Mouse (Mus musculus) spleen, postnatal 10 days (tissue): ENCODE measurements around the gene Cst7.
"Not testable (repeated sequence)": the region's sequence is repeated elsewhere in the genome, so short reads cannot be mapped to it uniquely, and the experiment has no call there.

Experiments used
- DNase-seq, 2 experiments: peaks; one replicate each; pipeline ENCODE4 v3.0.0; 2021 to 2022; ENCODE audit warnings: low spot score in 2 of 2

Gene Cst7

GRCm38 (mm10) chr2:150569847-150570590 lies at the start of gene Cst7:
TSS of gene Cst7 (plus strand) at chr2:150570415.
- DNase-seq = peak in 1 of 2 experiments; percentile 27

GRCm38 (mm10) chr2:150525703-150526207 lies 44.5 kb upstream of the Cst7 start:
- DNase-seq = no peak

DNA sequence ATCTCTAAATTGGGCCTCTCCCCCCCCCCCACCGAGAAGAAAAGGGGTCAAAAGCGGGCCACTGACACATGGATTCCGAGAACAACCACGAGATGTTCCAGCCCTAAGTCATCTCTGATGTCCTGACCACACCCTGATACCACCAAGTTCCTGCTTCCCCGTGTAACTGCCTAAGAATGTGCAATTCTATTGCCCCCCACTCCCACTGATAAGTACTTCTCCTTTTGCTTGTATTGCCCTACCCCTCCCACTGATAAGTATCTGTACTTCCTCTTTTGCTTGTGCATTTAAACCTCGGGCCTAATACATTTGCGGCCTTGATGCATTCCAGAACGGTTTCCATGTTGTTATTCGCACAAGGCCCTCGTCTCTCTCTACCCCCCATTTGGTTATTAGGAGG lies 20.6 kb upstream of the Cst7 start:
- DNase-seq = not testable (repeated sequence)

GRCm38 (mm10) chr2:150558568-150558967 lies 11.6 kb upstream of the Cst7 start:
- peak in 1 of 2 experiments; percentile 40 for DNase-seq

DNA sequence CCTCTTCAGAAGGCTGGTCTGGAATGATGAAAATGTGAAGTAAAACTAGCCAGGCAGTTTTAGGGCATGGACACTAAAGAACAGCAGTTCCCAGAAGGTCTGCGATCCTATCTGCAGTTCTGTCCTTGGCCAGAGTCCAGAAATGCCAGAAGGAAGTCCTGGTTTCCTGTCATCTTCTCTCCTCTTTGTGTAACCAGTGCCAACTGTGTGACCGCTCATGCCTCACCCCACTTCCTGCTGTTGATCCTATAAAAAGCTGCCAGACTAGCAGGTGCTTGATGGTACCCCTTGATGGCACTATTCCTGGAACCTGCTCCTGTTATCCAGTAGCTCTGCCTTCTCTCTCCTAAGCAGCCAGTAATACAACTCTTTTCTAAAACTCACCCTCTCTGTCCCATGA lies 3.2 kb upstream of the Cst7 start:
- DNase-seq = no peak

- DNase-seq = no peak
Observed at GRCm38 (mm10) chr2:150570761-150571160, 546 bp downstream of the Cst7 start.

- DNase-seq = no peak
Observed at GRCm38 (mm10) chr2:150572463-150572862, 2.2 kb downstream of the Cst7 start.

- DNase-seq = no peak
Observed at GRCm38 (mm10) chr2:150576256-150576655, 6.0 kb downstream of the Cst7 start.

- no peak for DNase-seq
Observed at GRCm38 (mm10) chr2:150578603-150579002, 8.4 kb downstream of the Cst7 start.

DNA sequence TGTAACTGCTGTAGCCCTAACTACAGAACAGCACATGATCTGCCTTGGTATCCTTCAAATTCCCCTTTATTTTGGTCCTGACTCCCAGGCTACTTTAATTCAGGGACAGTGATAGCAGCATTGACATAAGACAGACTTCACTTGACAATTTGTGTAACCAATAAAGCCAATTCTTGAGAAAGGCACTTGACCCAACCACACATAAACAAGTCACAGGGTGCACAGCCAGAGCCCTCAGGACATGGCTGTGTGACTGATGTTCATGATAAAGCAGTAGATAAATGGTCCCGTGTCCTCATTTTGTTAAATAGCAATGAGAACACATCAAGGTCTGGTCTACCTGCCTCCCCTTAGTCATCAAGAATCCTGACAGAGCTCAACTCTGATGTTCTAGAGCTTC lies 9.4 kb downstream of the Cst7 start:
- no peak for DNase-seq

DNA sequence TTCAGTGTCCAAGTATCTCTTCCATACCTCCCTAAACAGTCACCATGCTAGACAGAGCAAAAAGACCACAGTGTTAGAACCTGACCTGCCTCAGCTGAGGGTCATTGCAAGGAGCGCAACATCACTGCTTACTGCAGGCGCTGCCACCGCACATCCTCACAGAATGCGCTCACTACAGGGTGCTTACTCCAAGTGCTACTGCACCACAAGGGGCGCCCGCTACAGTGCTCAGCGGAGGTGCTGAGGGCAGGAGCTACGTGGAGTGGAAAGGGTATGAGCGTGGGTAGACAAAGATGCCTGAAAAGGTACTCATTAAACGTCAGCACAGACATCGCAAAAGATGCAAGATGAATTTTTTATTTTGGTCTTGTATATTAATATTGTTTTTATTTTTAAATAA lies 18.9 kb downstream of the Cst7 start:
- DNase-seq = no peak

GRCm38 (mm10) chr2:150595411-150596190 lies 25.4 kb downstream of the Cst7 start:
- no peak for DNase-seq

DNA sequence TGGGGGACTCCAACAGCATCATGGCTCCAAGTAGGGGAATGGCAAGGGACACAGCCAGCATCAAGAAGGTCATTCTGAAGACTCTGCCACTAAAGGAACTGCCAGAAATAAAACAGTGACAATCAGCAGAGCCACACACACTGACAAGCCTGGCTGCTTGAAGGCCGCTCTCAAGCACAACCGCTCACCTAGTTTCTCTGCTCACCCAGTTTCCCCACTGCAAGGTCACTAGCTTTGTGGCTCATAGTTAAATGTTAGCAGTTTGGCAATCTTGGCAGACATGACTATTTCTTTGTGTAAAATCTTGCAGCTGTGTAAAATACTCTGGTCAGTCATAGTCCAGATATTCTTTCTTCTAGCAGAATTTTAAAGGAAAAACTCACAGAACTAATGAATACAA lies 30.0 kb downstream of the Cst7 start:
- DNase-seq = no peak

DNA sequence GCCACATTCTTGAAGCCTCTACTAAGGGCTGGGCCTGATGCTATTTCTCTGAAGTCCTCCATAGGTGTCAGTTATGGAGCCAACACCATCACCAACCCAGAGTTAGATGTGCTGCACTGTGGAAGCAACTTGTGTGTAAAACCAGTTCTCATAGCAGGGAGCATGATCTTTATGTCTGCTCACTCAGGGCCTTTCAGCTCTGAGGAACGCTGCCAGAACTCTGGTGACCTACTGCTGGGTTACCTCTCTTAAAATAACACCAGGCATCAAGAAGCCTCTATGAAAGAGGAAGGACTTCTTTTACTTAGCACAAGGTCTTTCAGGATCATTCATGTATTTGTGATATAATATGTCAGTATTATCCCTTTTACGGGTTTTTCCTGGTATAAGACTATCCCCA lies 32.0 kb downstream of the Cst7 start:
- DNase-seq = no peak

GRCm38 (mm10) chr2:150604802-150605201 lies 34.6 kb downstream of the Cst7 start:
- no peak for DNase-seq

GRCm38 (mm10) chr2:150607086-150607485 lies 36.9 kb downstream of the Cst7 start:
- DNase-seq = no peak

DNA sequence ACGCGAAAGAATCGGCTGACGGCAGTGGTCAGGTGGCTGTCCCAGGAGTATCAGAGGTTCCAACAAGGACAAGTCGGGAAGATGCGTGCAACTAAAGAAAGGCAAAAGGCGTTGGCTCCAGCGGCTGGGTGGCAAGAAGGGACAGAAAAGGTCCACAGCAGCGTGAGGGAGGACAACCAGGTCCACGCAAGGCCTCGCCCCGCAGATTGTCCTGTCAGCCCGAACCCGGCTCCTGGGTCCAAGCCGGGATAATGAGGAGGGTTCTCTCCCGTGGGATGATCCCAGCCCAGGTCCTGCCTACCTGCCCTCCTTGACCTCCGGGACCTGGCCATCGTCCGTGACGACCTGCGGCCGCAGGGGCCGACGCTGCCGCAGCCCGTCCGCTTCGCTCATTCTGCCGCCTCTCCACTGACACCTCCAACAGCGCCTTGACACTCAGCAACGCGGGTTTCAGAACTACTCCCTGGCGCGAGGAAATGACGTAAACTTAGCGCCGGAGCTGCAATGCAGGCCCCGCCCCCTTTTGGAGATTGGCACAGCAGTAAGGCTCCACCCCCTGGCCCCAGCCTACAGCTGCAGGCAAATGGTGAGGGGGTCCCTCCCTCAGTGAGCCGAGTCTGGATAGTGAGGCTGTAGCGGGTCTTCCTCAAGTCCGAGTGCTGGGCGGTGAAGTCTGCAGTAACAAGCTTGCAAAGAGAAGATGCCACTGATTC lies 38.0 kb downstream of the Cst7 start, which contains the start of gene Apmap:
Gene Apmap (minus strand): TSS at position 481 of the 713 bp plus-strand sequence.
- DNase-seq = peak; percentile 93 to 99

- DNase-seq = peak; percentile 37 to 63
Observed at GRCm38 (mm10) chr2:150608872-150609560, 38.8 kb downstream of the Cst7 start.

DNA sequence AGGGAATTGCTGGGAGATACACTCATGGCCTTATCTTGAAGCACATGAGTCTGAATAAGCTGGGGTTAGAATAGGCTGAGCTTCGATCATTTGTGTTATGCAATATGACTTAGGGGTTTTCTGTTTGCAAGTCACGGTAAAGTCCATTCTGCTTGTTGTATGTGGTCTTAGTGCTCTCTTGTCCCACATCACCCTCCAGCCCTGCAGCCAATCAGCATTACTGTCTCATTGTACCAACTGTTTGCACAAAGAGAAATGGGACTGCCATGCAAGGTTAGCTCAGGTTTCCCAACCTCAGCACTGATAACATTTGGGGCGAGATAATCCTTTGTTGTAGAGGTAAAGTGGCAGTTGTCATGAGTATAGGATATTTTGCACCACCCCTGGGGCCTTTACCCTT lies 39.9 kb downstream of the Cst7 start:
- DNase-seq = no peak

GRCm38 (mm10) chr2:150621698-150622097 lies 51.5 kb downstream of the Cst7 start:
- DNase-seq = no peak

DNA sequence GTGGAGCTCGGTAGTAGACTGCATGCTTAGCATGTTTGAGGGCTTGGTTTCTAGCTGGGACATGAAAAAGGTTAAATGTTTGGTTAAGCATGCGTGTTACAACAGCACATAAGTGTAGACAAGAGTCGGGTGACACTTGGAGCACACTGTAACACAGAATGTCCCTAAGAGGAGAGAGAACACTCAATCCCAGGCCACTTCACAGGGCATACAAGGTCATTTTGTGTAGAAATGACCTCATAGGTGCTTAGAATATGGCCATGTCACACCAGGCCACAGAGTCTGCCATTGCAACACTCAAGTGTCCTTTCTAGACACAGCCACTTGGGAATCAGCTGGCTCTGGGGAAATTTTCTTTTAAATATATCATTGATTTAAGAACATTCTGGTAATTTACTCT lies 53.7 kb downstream of the Cst7 start:
- no peak for DNase-seq

- DNase-seq = no peak
Observed at GRCm38 (mm10) chr2:150624926-150625325, 54.7 kb downstream of the Cst7 start.
